Mouse (Mus musculus) embryonic facial prominence, embryonic 14.5 days (tissue): ENCODE measurements around the gene Apbb2. TPM values are rescaled to one million over a fixed set of nuclear protein-coding genes. Genes with fewer than 3 reads are reported as not detected.

Experiments used
- ATAC-seq: fragments of 200-750 bp; cut with Nextera tagmentation; 2 replicates; pipeline ENCODE4 v1.8.0; 2017; ENCODE audit warnings: low read depth, moderate number of reproducible peaks, moderate TSS enrichment
- DNase-seq: peaks from one replicate; pipeline ENCODE4 v3.0.0-alpha.2; 2015; ENCODE audit warnings: low spot score
- H3K27ac ChIP-seq: fragments of 300-500 bp; sonication (generic); replicated peaks from 2 replicates; pipeline ENCODE4 v1.5.1; 2014; ENCODE audit warnings: low read depth, mild to moderate bottlenecking, low read length, moderate library complexity
- H3K27me3 ChIP-seq: fragments of 300-500 bp; sonication (generic); replicated peaks from 2 replicates; pipeline ENCODE4 v1.6.1; 2014; ENCODE audit warnings: low read length; ENCODE audit not compliant: control insufficient read depth, insufficient read depth
- H3K36me3 ChIP-seq: fragments of 300-500 bp; sonication (generic); 2 replicates; pipeline ENCODE4 v1.6.1; 2014; ENCODE audit warnings: low read length, mixed read lengths; ENCODE audit not compliant: control insufficient read depth, insufficient read depth
- H3K4me1 ChIP-seq: fragments of 300-500 bp; sonication (generic); 2 replicates; pipeline ENCODE4 v1.6.1; 2014; ENCODE audit warnings: antibody characterized with exemption, low read length; ENCODE audit not compliant: control insufficient read depth, insufficient read depth
- H3K4me2 ChIP-seq: fragments of 300-500 bp; sonication (generic); 2 replicates; pipeline ENCODE4 v1.6.1; 2014; ENCODE audit warnings: low read depth, mild to moderate bottlenecking, low read length, moderate library complexity, mixed read lengths
- H3K4me3 ChIP-seq: fragments of 300-500 bp; sonication (generic); 2 replicates; pipeline ENCODE4 v1.5.1; 2014; ENCODE audit warnings: low read depth, mild to moderate bottlenecking, low read length
- H3K9ac ChIP-seq: fragments of 300-500 bp; sonication (generic); 2 replicates; pipeline ENCODE4 v1.6.1; 2014; ENCODE audit warnings: low read depth, mild to moderate bottlenecking, low read length, moderate library complexity, mixed read lengths
- H3K9me3 ChIP-seq: fragments of 300-500 bp; sonication (generic); 2 replicates; pipeline ENCODE4 v1.6.1; 2016; ENCODE audit warnings: low read length; ENCODE audit not compliant: control insufficient read depth
- WGBS: fragments of 180-500 bp; shearing (Covaris S2); extraction: QIAGEN DNeasy Blood & Tissue Kit; methylation state at CpG from one replicate; pipeline ENCODE4 v1.1.7; 2014; 5-methylcytosine and 5-hydroxymethylcytosine counted together
- polyA plus RNA-seq: library from polyadenylated mRNA; unstranded; fragments of >200 nt; fragmentation: Nextera tagmentation; extraction: Ambion mirVana; gene quantifications from 2 replicates; pipeline ENCODE4 v1.2.1, GENCODE M21; 2014

Apbb2 gene
- polyA plus RNA-seq, 1 experiment from 2014 or later: 39.8 TPM

- Histone ChIP-seq H3K9ac (no peak overlapping the region), H3K4me2 (peak overlapping the region; percentile 85), H3K4me3 (peak overlapping the region; percentile 64), H3K4me1 (peaks cover 17% of the 10 kb centered on the region), H3K27me3 (no peaks in the 10 kb centered on the region), H3K9me3 (no peaks in the 10 kb centered on the region), H3K36me3 (no peaks in the 10 kb centered on the region), H3K27ac (no peak overlapping the region)
- WGBS: 27% methylated on average over 11 of the region's 11 CpGs
- ATAC-seq: no peak
- no peak for DNase-seq
Observed at GRCm38 (mm10) chr5:66619195-66619594, 611 bp upstream of the Apbb2 start.

GRCm38 (mm10) chr5:66617921-66618460, 593 bp downstream of the Apbb2 start:
- Histone ChIP-seq H3K4me3 (peak overlapping the region; percentile 64), H3K27me3 (no peaks in the 10 kb centered on the region), H3K36me3 (no peaks in the 10 kb centered on the region), H3K9me3 (no peaks in the 10 kb centered on the region), H3K4me1 (peaks cover 29% of the 10 kb centered on the region), H3K9ac (peak overlapping the region; percentile 89), H3K27ac (peak overlapping the region; percentile 96), H3K4me2 (peak overlapping the region; percentile 85)
- ATAC-seq: peak; percentile 56
- DNase-seq: no peak
- under 1% methylated on average over 44 of the region's 54 CpGs for WGBS

DNA sequence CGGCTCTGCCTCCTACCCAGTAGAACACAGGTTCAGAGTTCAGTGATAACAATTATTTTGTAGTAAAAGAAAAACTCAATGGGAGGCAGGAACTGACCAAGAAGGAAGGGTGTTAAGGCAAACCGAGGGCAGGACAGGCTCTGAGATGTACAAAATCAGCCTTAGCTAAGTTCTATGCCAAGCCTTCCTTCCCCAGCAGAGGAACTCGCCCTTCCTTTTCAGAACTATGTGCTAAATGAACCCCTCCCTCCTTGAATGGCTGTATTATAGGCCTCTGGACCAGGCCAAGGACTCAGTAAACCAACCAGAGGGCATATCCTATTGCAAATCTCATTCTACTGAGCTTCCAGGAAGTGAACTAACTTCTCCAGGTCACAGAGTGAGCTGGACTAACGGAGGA, 3.6 kb downstream of the Apbb2 start:
- no peaks in the 10 kb centered on the region for H3K9me3 ChIP-seq
- H3K4me2 ChIP-seq: no peak overlapping the region
- H3K36me3 ChIP-seq: no peaks in the 10 kb centered on the region
- WGBS: 80% methylated on average over 4 of the region's 4 CpGs
- DNase-seq: no peak
- no peak overlapping the region for H3K9ac ChIP-seq
- H3K27me3 ChIP-seq: no peaks in the 10 kb centered on the region
- ATAC-seq: no peak
- H3K4me3 ChIP-seq: no peak overlapping the region
- peaks cover 30% of the 10 kb centered on the region for H3K4me1 ChIP-seq
- H3K27ac ChIP-seq: no peak overlapping the region

DNA sequence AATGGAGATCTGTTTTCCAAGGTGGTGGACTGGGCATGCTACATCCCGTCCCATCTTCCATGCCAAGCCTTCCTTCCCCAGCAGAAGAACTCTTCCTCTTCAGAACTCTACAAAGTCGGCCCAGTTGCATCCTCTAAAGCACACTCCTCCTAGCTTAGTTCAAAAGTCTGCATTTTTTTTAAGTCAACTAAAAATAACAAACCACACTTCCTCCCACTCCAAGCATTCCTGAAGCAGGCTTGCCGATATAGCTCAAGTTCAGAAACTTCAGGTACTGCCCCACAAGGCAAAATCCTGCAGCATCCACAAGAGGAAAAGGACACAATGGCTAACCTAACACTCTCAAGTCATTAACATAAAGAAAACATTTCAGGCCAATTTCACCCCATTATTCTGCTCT, 4.9 kb downstream of the Apbb2 start:
- no peak for DNase-seq
- peaks cover 26% of the 10 kb centered on the region for H3K4me1 ChIP-seq

GRCm38 (mm10) chr5:66612964-66613363, 5.6 kb downstream of the Apbb2 start:
- Histone ChIP-seq H3K4me1 (peaks cover 29% of the 10 kb centered on the region), H3K36me3 (no peaks in the 10 kb centered on the region), H3K27me3 (no peaks in the 10 kb centered on the region), H3K4me3 (no peak overlapping the region), H3K9me3 (no peaks in the 10 kb centered on the region), H3K4me2 (no peak overlapping the region), H3K27ac (no peak overlapping the region), H3K9ac (no peak overlapping the region)
- WGBS: 74% methylated on average over 5 of the region's 5 CpGs
- no peak for ATAC-seq
- DNase-seq: no peak

More for the DNA sequence above, 4.9 kb downstream of the Apbb2 start:
- no peaks in the 10 kb centered on the region for H3K36me3 ChIP-seq
- H3K4me3 ChIP-seq: no peak overlapping the region
- no peaks in the 10 kb centered on the region for H3K27me3 ChIP-seq
- no peak overlapping the region for H3K4me2 ChIP-seq
- ATAC-seq: no peak
- WGBS: 35% methylated on average over 3 of the region's 3 CpGs
- no peak overlapping the region for H3K9ac ChIP-seq
- H3K27ac ChIP-seq: no peak overlapping the region
- H3K9me3 ChIP-seq: no peaks in the 10 kb centered on the region

- ATAC-seq (no peak), DNase-seq (no peak)
- Histone ChIP-seq H3K36me3 (no peaks in the 10 kb centered on the region), H3K4me2 (no peak overlapping the region), H3K27me3 (no peaks in the 10 kb centered on the region), H3K4me1 (peaks cover 36% of the 10 kb centered on the region), H3K9ac (no peak overlapping the region), H3K27ac (no peak overlapping the region), H3K4me3 (no peak overlapping the region), H3K9me3 (no peaks in the 10 kb centered on the region)
- 69% methylated on average over 4 of the region's 4 CpGs for WGBS
Observed at GRCm38 (mm10) chr5:66611851-66612250, 6.7 kb downstream of the Apbb2 start.

- WGBS: 88% methylated on average over 5 of the region's 5 CpGs
- Histone ChIP-seq H3K9ac (no peak overlapping the region), H3K27ac (no peak overlapping the region), H3K4me3 (no peak overlapping the region), H3K9me3 (no peaks in the 10 kb centered on the region), H3K27me3 (no peaks in the 10 kb centered on the region), H3K4me1 (peaks cover 39% of the 10 kb centered on the region), H3K4me2 (no peak overlapping the region), H3K36me3 (no peaks in the 10 kb centered on the region)
- ATAC-seq: no peak
- DNase-seq: no peak
Observed at GRCm38 (mm10) chr5:66611361-66611760, 7.2 kb downstream of the Apbb2 start.

- H3K9me3 ChIP-seq: no peaks in the 10 kb centered on the region
- no peaks in the 10 kb centered on the region for H3K27me3 ChIP-seq
- no peak overlapping the region for H3K4me2 ChIP-seq
- no peak for ATAC-seq
- H3K27ac ChIP-seq: no peak overlapping the region
- 86% methylated on average over 12 of the region's 12 CpGs for WGBS
- H3K9ac ChIP-seq: no peak overlapping the region
- DNase-seq: no peak
- no peak overlapping the region for H3K4me3 ChIP-seq
- H3K36me3 ChIP-seq: no peaks in the 10 kb centered on the region
- H3K4me1 ChIP-seq: peaks cover 47% of the 10 kb centered on the region
Observed at GRCm38 (mm10) chr5:66610270-66610669, 8.3 kb downstream of the Apbb2 start.

DNA sequence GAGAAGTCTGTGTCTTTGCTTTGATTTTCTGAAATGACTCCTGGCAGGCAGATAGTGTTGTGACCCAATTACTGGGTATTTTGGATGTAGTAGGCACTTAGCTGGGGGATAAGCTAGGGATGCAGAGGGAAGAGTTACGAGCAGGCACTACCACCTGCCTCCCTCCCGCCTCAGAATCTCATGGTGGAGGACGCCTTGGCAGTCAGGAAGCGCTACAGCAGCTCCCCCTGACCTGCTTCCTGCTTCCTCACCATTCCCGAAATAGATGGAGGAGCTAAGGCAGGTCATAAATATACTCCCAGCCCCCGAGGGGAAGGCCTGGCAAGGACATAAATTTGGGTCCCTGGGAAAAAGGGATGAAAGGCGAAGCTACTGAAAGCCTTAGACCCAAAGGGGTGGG, 9.3 kb downstream of the Apbb2 start:
- Histone ChIP-seq H3K27ac (no peak overlapping the region), H3K9me3 (no peaks in the 10 kb centered on the region), H3K9ac (no peak overlapping the region), H3K4me3 (no peak overlapping the region), H3K4me2 (no peak overlapping the region), H3K27me3 (no peaks in the 10 kb centered on the region), H3K36me3 (no peaks in the 10 kb centered on the region), H3K4me1 (peaks cover 39% of the 10 kb centered on the region)
- no peak for ATAC-seq
- WGBS: 77% methylated on average over 7 of the region's 7 CpGs
- DNase-seq: no peak
